Mouse (Mus musculus) cerebellum, adult 2 months (tissue): ENCODE data around the gene 6430571L13Rik. TPM values are rescaled to one million over a fixed set of nuclear protein-coding genes. Genes with fewer than 3 reads are reported as not detected.

Experiments used
- DNase-seq, 2 experiments: peaks; one replicate each; pipeline ENCODE4 v3.0.0; 2021
- H3K27ac ChIP-seq: fragments of 200-500 bp; 2 replicates; pipeline ENCODE4 v1.5.1; 2012; ENCODE audit warnings: low read length, control low read depth, inconsistent platforms; ENCODE audit not compliant: insufficient read depth
- H3K27me3 ChIP-seq: fragments of 200-500 bp; 2 replicates; pipeline ENCODE4 v1.6.1; 2012; ENCODE audit warnings: inconsistent platforms, mild to moderate bottlenecking, low read length, moderate library complexity; ENCODE audit not compliant: control insufficient read depth, insufficient read depth
- H3K4me1 ChIP-seq: fragments of 200-500 bp; 2 replicates; pipeline ENCODE4 v1.6.1; 2011; ENCODE audit warnings: low read length; ENCODE audit not compliant: control insufficient read depth, insufficient read depth
- H3K4me3 ChIP-seq: fragments of 200-500 bp; replicated peaks from 2 replicates; pipeline ENCODE3; 2011; ENCODE audit warnings: mild to moderate bottlenecking, low read depth, low read length, control low read depth; ENCODE audit not compliant: insufficient read depth
- CTCF ChIP-seq: fragments of 200-500 bp; IDR thresholded peaks from 2 replicates; pipeline ENCODE4 v1.5.1; 2011; ENCODE audit warnings: low read depth, mild to moderate bottlenecking, control low read depth, low read length, moderate library complexity, borderline replicate concordance; ENCODE audit not compliant: insufficient read depth
- POLR2A ChIP-seq: fragments of 200-500 bp; IDR thresholded peaks from 2 replicates; pipeline ENCODE4 v1.6.1; 2011; ENCODE audit warnings: low read length, control low read depth, borderline replicate concordance; ENCODE audit not compliant: insufficient read depth
- WGBS: fragments of 180-500 bp; shearing (Covaris S2); methylation state at CpG from one replicate; pipeline ENCODE4 v1.1.7; 2018; 5-methylcytosine and 5-hydroxymethylcytosine counted together
- polyA plus RNA-seq: library from polyadenylated mRNA; depleted of rRNA; stranded (reverse); fragments of >200 nt; gene quantifications from 2 replicates; pipeline ENCODE4 v1.2.3, GENCODE M21; 2012

The 6430571L13Rik gene
- polyA plus RNA-seq, 1 experiment, result 44.9 TPM

DNA sequence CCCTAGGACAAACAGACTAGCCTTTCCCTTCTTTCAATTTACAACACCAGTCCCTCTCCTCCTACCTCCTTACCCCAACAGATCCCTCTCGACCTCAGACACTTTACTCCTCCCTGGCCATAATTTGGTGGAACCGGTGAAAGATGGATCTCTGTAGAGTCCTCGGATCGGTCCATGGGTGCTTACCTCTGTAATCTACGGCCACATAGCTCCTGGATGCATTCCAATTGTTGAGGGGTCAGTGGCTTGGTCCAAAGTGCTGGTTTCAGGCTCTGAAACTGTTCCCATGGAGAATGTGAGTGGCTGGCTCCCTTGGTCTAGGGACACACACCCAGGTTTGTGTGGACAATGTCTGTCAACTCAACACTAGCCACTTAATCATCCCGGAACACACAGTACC is 4.0 kb upstream of the 6430571L13Rik start:
- H3K4me1 ChIP-seq, result no peaks in the 10 kb centered on the region
- DNase-seq, result no peak
- no peak overlapping the region for H3K27ac ChIP-seq
- WGBS, result 84% methylated on average over 6 of the region's 6 CpGs
- no peaks in the 10 kb centered on the region for H3K27me3 ChIP-seq
- no peak overlapping the region for H3K4me3 ChIP-seq
- TF ChIP-seq CTCF (no peak), POLR2A (no peak)

DNA sequence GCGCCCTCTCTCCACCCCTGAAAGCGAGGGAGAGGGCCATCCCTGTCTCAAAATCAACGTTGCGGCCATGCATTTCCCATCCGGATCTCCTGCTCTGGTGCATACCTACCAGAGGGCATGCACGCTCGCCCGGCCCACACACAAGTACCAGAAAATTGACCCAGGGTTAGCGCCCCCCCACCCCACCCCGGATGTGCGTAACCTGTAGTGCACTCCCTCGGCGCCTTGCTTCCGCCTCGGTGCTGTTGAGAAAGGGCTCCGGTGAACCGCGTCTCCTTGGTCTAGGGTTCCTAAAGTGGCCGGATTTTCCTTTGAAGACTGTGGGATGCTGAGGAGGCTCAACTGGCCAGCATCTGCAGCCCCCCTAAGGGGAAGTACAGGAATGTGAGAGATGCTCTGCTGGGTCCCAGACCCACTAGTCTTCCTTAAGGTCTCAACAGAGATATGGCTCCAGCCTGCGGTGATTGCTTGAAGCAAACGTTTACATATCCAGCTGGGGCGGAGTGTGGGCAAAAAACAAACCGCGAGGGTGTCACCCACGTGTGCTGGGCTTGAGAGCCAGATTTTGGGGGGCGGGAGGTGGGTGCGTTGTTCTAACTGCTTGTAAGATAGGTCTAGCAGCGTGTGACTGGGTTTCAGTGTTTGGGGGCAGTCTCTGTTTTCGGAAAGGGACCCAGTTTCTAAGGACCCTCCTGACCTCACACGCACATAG is 2.1 kb upstream of the 6430571L13Rik start, which contains the start of gene Hemk1:
Gene Hemk1, minus strand, starts transcription at position 179 of the 712 bp plus-strand sequence.
- Histone ChIP-seq H3K4me3 (peak within 1 kb of the TSS; percentile 87), H3K27me3 (no peaks in the 10 kb centered on the region), H3K27ac (peak within 1 kb of the TSS; percentile 63), H3K4me1 (peaks cover 12% of the 10 kb centered on the region)
- 3% methylated on average over 30 of the region's 30 CpGs for WGBS
- peak; percentile 84 to 85 for DNase-seq
- TF ChIP-seq CTCF (no peak), POLR2A (peak; percentile 76; the same call in 1 of the 2 replicates)

DNA sequence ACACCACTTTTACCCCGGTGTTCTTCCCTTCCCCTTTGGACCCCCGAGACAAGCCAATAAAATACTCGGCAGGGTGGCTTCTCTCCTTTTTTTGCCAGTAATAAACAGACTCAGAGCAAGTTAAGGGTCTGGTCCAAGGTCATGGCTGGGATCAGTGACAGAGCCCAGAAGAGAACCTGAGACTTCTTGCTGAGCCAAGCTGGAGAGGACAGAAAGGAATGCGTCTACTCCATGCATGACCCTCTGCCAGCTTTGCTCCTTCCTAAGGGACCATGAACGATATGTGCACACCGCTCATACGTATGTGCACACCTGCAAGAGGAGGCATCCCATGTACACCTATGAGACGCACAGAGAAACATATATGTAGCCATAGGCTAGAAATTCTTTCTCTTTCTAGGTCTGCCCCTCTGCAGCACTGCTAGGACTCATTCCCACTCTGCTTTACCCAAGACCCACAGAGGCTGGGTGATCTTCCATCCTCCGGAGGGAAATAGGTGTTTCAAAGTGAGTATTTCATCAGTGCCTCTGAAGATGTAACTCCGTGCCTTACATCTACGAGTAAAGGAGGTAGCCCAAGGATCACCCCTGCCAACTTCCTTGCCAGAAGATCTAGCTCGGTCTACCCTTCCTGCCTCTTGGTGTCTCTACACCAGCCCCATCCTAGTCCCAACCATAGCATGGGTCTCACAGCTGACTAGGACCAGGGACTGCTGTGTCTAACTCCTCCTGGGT is 676 bp downstream of the 6430571L13Rik start:
- Histone ChIP-seq H3K27ac (peak overlapping the region; percentile 99), H3K4me3 (peak overlapping the region; percentile 98), H3K4me1 (peaks cover 24% of the 10 kb centered on the region), H3K27me3 (no peaks in the 10 kb centered on the region)
- peak; percentile 59 to 64 for DNase-seq
- WGBS, result 9% methylated on average over 12 of the region's 12 CpGs
- TF ChIP-seq CTCF, result no peak
- TF ChIP-seq POLR2A, result no peak

DNA sequence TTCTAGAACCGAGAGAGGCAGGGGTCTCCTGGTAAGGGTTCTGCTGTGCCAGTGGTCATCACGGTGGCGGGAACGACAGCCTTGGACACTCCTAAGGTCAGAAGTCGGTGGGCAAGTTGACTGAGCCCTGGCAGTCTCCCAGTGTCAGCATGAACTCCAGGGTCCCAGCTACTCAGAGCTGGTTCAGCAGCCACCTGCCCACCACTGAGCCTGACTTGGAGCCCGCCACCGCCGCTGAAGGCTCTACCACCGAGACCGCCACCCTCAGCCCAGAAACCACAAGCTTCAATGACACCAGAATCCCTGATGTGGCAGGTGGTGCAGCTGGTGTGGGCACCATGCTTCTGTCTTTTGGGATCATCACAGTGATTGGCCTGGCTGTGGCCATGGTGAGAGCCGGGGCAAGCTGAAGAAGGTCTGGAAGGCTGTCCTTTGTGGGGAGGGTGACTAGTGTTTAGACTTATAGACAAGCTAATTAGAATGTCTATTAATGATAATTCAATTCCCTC is 1.9 kb downstream of the 6430571L13Rik start:
- TF ChIP-seq POLR2A (no peak), CTCF (no peak)
- H3K27ac ChIP-seq, result peak overlapping the region; percentile 99
- 17% methylated on average over 11 of the region's 11 CpGs for WGBS

DNA sequence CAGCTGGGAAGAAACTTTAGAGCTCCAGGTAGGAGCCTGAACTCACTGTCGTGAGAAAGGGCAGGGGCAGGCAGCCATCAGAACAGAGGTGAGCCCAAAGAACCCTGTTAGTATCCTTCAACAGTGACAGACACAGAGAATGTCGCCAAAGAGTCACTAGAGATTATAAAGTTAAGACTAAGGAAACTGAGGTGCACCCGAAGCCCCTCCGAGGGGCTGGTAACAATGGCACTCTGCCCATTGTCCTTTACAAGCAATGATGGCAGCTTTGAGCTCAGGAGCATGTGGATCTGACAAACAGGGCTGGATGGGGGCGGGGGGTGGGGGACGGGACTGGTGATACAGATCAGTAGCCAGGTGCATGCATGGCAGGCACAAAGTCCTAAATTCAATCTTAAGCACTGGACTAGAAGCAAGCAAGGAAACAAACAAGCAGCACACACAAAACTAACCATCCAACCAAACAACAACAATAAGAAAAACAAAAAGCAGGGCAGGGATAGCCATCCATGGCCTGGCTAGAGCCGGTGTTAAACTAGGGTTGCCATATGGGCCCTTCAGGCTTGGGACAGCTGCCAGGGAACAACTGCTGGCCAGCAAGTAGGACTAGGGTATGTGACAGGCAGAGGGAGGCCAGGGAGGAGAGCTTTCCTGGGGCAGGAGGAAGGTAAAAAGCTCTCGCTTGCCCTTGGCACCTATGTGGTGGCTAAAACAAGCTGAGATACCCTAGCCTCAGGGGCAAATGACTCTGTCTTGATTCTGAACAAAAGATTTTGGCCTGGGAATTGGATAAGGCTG is 2.9 kb downstream of the 6430571L13Rik start:
- WGBS, result 16% methylated on average over 8 of the region's 8 CpGs
- peak; percentile 95 to 97 for DNase-seq
- H3K27ac ChIP-seq, result peak overlapping the region; percentile 99
- H3K27me3 ChIP-seq, result no peaks in the 10 kb centered on the region
- peak overlapping the region; percentile 98 for H3K4me3 ChIP-seq
- H3K4me1 ChIP-seq, result peaks cover 39% of the 10 kb centered on the region
- peak; percentile 52; the same call in 1 of the 2 replicates for TF ChIP-seq POLR2A
- no peak for TF ChIP-seq CTCF

More for the DNA sequence above, 1.9 kb downstream of the 6430571L13Rik start:
- peak; percentile 45 to 59 for DNase-seq
- H3K4me1 ChIP-seq, result peaks cover 29% of the 10 kb centered on the region
- H3K27me3 ChIP-seq, result no peaks in the 10 kb centered on the region
- peak overlapping the region; percentile 98 for H3K4me3 ChIP-seq

DNA sequence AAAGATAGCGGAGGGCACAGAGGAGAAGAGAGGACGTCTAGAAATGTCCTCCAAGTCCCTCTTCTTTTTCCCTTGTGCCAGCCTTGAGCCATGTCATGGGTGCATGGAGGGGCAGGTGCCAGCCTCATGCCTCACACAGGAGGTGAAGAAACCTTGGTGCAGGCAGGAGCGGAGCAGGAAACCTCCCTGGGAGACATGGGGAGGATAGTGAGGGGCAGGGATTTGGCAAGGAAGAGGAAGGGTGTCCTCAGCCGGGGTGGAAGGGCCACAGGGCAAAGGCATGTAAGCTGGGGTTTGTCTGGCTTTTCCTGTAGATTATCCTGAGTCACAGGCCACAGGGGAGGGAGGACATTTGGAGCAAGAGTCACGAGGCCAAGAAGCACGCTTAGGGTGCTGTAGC is 3.6 kb downstream of the 6430571L13Rik start:
- no peaks in the 10 kb centered on the region for H3K27me3 ChIP-seq
- H3K4me3 ChIP-seq, result peak overlapping the region; percentile 31
- H3K4me1 ChIP-seq, result peaks cover 45% of the 10 kb centered on the region
- 6% methylated on average over 6 of the region's 6 CpGs for WGBS
- DNase-seq, result peak; percentile 63 to 68
- TF ChIP-seq POLR2A (no peak), CTCF (no peak)
- peak overlapping the region; percentile 99 for H3K27ac ChIP-seq

DNA sequence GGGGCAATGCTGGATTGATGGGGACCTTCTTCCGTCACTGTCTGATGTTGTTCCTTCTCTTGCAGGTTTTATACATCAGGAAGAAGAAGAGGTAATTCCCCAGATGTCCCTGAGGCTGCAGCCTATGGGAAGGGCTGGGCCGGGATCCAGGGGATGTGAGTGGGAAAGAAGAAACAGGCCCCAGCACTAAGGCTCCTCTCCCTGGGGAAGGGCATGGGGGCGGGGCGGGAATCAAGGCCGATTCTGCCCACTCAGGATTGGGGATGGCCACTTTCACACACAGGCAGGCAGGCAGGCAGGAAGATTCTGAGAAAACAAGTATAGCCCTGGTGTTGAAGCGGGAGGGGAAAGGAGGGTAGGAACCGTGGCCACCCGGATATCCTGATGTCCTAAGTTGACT is 5.7 kb downstream of the 6430571L13Rik start:
- no peak for TF ChIP-seq POLR2A
- no peak for TF ChIP-seq CTCF
- Histone ChIP-seq H3K4me1 (peaks cover 45% of the 10 kb centered on the region), H3K27ac (0 out of 2 replicates have a peak overlapping the region, but pooled peaks have one; percentile 18), H3K27me3 (no peaks in the 10 kb centered on the region), H3K4me3 (no peak overlapping the region)
- WGBS, result 79% methylated on average over 8 of the region's 8 CpGs
- no peak for DNase-seq
